Mouse (Mus musculus) forebrain, postnatal 0 days (tissue): ENCODE data around the gene Nog. TPM values are rescaled to one million over a fixed set of nuclear protein-coding genes. Genes with fewer than 3 reads are reported as not detected.
A peak's percentile ranks its signal among the peaks of the same experiment; 100 is the strongest.

Source experiments
- ATAC-seq: fragments of 200-750 bp; cut with Nextera tagmentation; 2 replicates; pipeline ENCODE4 v1.8.0; 2017; ENCODE audit warnings: mild to moderate bottlenecking, moderate library complexity
- DNase-seq: peaks from one replicate; pipeline ENCODE4 v3.0.0-alpha.2; 2015
- H3K27ac ChIP-seq: fragments of 300-500 bp; sonication (generic); 2 replicates; pipeline ENCODE4 v1.5.1; 2014; ENCODE audit warnings: low read depth, mild to moderate bottlenecking, antibody characterized with exemption, low read length, moderate library complexity, mixed read lengths
- H3K27me3 ChIP-seq: fragments of 300-500 bp; sonication (generic); 2 replicates; pipeline ENCODE4 v1.6.1; 2014; ENCODE audit warnings: mild to moderate bottlenecking, low read length, mixed read lengths; ENCODE audit not compliant: insufficient read depth
- H3K36me3 ChIP-seq: fragments of 300-500 bp; sonication (generic); 2 replicates; pipeline ENCODE4 v1.6.1; 2014; ENCODE audit warnings: mild to moderate bottlenecking, moderate library complexity; ENCODE audit not compliant: insufficient read depth
- H3K4me1 ChIP-seq: fragments of 300-500 bp; sonication (generic); 2 replicates; pipeline ENCODE4 v1.6.1; 2014; ENCODE audit warnings: antibody characterized with exemption; ENCODE audit not compliant: insufficient read depth
- H3K4me2 ChIP-seq: fragments of 300-500 bp; sonication (generic); 2 replicates; pipeline ENCODE4 v1.6.1; 2014; ENCODE audit warnings: low read depth, mild to moderate bottlenecking, moderate library complexity
- H3K4me3 ChIP-seq: fragments of 300-500 bp; sonication (generic); 2 replicates; pipeline ENCODE4 v1.5.1; 2014; ENCODE audit warnings: low read depth, low read length, mixed read lengths
- H3K9ac ChIP-seq: fragments of 300-500 bp; sonication (generic); 2 replicates; pipeline ENCODE4 v1.6.1; 2014; ENCODE audit warnings: mild to moderate bottlenecking
- H3K9me3 ChIP-seq: fragments of 300-500 bp; sonication (generic); 2 replicates; pipeline ENCODE4 v1.6.1; 2016; ENCODE audit warnings: low read length
- CTCF ChIP-seq: sonication (generic); IDR thresholded peaks from 2 replicates; pipeline ENCODE4 v1.5.1; 2016; ENCODE audit warnings: antibody characterized with exemption, control low read depth, low read depth
- WGBS: fragments of 180-500 bp; shearing (Covaris S2); extraction: QIAGEN DNeasy Blood & Tissue Kit; methylation state at CpG from one replicate; pipeline ENCODE4 v1.1.7; 2014; 5-methylcytosine and 5-hydroxymethylcytosine counted together
- polyA plus RNA-seq: library from polyadenylated mRNA; unstranded; fragments of >200 nt; fragmentation: Nextera tagmentation; extraction: Ambion mirVana; gene quantifications from 2 replicates; pipeline ENCODE4 v1.2.1, GENCODE M21; 2015
- total RNA-seq: library from RNA; depleted of rRNA; stranded (reverse); fragments of >200 nt; gene quantifications from 2 replicates; pipeline ENCODE4 v1.2.3, GENCODE M21; 2014

The Nog gene
- total and polyA plus RNA-seq, 2 experiments from 2014 or later = 5.2 to 13.3 TPM

- 3% methylated on average over 53 of the region's 53 CpGs for WGBS
- Histone ChIP-seq H3K4me1 (0 out of 2 replicates have a peak, but pooled peaks cover 10% of the 10 kb centered on the region), H3K9me3 (no peaks in the 10 kb centered on the region), H3K27ac (peak overlapping the region; percentile 87), H3K9ac (peak overlapping the region; percentile 61), H3K4me2 (peak overlapping the region; percentile 90), H3K4me3 (peak overlapping the region; percentile 66), H3K36me3 (no peaks in the 10 kb centered on the region), H3K27me3 (peaks cover 6% of the 10 kb centered on the region; the same call in 1 of the 2 replicates)
- no peak; the same call in 1 of the 2 replicates for TF ChIP-seq CTCF
- no peak for ATAC-seq
- DNase-seq = no peak
Measured at GRCm38 (mm10) chr11:89301331-89302055, 639 bp downstream of the Nog start.

- Histone ChIP-seq H3K4me3 (peak overlapping the region; percentile 66), H3K27ac (no peak overlapping the region), H3K9ac (no peak overlapping the region), H3K27me3 (peaks cover 6% of the 10 kb centered on the region; the same call in 1 of the 2 replicates), H3K4me2 (peak overlapping the region; percentile 90), H3K36me3 (no peaks in the 10 kb centered on the region), H3K9me3 (no peaks in the 10 kb centered on the region), H3K4me1 (0 out of 2 replicates have a peak, but pooled peaks cover 10% of the 10 kb centered on the region)
- under 1% methylated on average over 24 of the region's 26 CpGs for WGBS
- ATAC-seq (no peak), DNase-seq (no peak)
- TF ChIP-seq CTCF = no peak
Measured at GRCm38 (mm10) chr11:89299784-89300775, 2.1 kb downstream of the Nog start.

- TF ChIP-seq CTCF = no peak
- peak; percentile 50 for DNase-seq
- no peaks in the 10 kb centered on the region for H3K36me3 ChIP-seq
- H3K27me3 ChIP-seq = peaks cover 6% of the 10 kb centered on the region; the same call in 1 of the 2 replicates
- no peak for ATAC-seq
- H3K9ac ChIP-seq = 0 out of 2 replicates have a peak overlapping the region, but pooled peaks have one; percentile 25
- H3K9me3 ChIP-seq = no peaks in the 10 kb centered on the region
- 0 out of 2 replicates have a peak, but pooled peaks cover 10% of the 10 kb centered on the region for H3K4me1 ChIP-seq
- H3K4me3 ChIP-seq = peak overlapping the region; percentile 66
- no peak overlapping the region for H3K27ac ChIP-seq
- H3K4me2 ChIP-seq = peak overlapping the region; percentile 90
- under 1% methylated on average over 29 of the region's 36 CpGs for WGBS
Measured at GRCm38 (mm10) chr11:89299116-89299783, 2.9 kb downstream of the Nog start.

- Histone ChIP-seq H3K4me1 (0 out of 2 replicates have a peak, but pooled peaks cover 10% of the 10 kb centered on the region), H3K36me3 (no peaks in the 10 kb centered on the region), H3K4me3 (peak overlapping the region; percentile 66), H3K27ac (peak overlapping the region; percentile 21; the same call in 1 of the 2 replicates), H3K9ac (peak overlapping the region; percentile 40), H3K4me2 (peak overlapping the region; percentile 90), H3K27me3 (peaks cover 6% of the 10 kb centered on the region; the same call in 1 of the 2 replicates), H3K9me3 (no peaks in the 10 kb centered on the region)
- ATAC-seq (peak; percentile 44), DNase-seq (peak; percentile 71)
- TF ChIP-seq CTCF = peak; percentile 59
- WGBS = 2% methylated on average over 39 of the region's 51 CpGs
Measured at GRCm38 (mm10) chr11:89298285-89299010, 3.7 kb downstream of the Nog start.

GRCm38 (mm10) chr11:89297521-89297920 lies 4.6 kb downstream of the Nog start:
- no peak overlapping the region for H3K9ac ChIP-seq
- no peak for ATAC-seq
- DNase-seq = no peak
- no peaks in the 10 kb centered on the region for H3K9me3 ChIP-seq
- peaks cover 6% of the 10 kb centered on the region; the same call in 1 of the 2 replicates for H3K27me3 ChIP-seq
- no peak overlapping the region for H3K4me3 ChIP-seq
- H3K27ac ChIP-seq = no peak overlapping the region
- peak overlapping the region; percentile 90 for H3K4me2 ChIP-seq
- H3K36me3 ChIP-seq = no peaks in the 10 kb centered on the region
- TF ChIP-seq CTCF = no peak
- 42% methylated on average over 5 of the region's 5 CpGs for WGBS
- H3K4me1 ChIP-seq = 0 out of 2 replicates have a peak, but pooled peaks cover 10% of the 10 kb centered on the region
